Mouse (Mus musculus): ENCODE data around the gene Kptn.

Gene Kptn

GRCm38 (mm10) chr7:16120262-16120600 is 536 bp downstream of the Kptn start:
- no peak for DNase-seq (ENCODE audit: low read depth, low spot score)

DNA sequence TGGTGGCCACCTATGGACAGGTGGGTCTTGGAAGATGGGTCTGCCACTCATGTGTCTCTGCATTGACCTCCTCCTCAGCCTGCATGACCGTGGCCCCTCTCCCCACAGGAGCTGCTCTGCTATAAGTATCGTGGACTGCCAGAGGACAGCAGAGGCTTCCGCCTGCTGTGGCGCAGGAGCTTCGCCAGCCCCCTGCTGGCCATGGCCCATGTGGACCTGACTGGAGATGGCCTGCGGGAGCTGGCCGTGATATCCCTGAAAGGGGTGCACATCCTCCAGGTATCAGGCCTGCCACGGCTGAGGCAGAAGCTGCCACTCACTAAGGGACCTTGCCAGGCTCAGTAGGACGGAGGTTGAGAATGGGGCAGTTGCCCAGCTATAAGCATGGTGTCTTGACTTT is 6.1 kb downstream of the Kptn start:
- no peak for DNase-seq (ENCODE audit: low read depth, low spot score)

- no peak for DNase-seq (ENCODE audit: low read depth, low spot score)
Measured at GRCm38 (mm10) chr7:16128344-16128743, 8.6 kb downstream of the Kptn start.

- no peak for DNase-seq (ENCODE audit: low read depth, low spot score)
Measured at GRCm38 (mm10) chr7:16128899-16129298, 9.2 kb downstream of the Kptn start.

GRCm38 (mm10) chr7:16129421-16129845 is 9.7 kb downstream of the Kptn start, which contains the start of gene Slc8a2:
Gene Slc8a2, plus strand, starts transcription at chr7:16129826.
- peak; percentile 95 for DNase-seq (ENCODE audit: low read depth, low spot score)

DNA sequence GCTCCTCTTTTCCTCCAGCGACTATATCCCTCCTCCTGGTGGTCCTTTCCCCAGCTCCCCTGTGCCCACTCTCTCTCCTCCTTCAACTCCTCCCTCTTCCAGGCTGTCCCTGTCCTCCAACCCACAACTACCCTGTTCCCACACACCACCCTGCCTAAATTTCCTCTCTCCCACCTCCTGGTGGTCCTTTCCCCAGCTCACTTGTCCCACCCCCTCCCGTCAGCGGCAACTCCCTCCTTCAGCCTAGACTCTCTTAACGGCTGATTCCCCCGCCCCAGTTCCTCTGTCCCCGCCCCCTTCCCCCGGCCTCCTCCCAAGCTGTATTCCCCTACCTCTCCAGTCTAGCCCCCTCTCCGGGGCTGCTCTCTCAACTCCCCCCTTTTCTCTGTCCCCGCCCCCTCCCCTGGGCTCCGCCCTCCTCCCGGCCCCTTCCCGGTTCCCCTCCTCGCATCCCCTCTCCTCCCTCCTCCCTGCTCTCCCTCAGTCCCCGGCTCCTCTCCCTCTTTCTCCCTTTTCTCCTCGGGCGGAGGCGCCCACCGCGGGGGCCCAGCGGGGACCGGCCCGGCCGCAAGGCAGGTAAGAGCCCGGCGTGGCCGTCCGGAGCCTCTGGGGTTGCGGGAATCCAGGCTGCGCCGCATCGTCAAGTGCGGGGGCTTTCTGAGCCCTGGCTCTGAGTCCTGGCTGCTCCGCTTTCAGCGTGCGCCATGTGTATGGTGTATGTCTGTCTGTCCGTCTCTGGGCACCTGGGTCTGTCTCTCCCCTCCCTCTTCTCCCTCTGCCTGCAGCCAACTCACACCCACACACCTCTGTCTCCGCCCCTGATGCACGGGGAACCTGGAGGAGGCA is 10.4 kb downstream of the Kptn start:
- peak; percentile 90 for DNase-seq (ENCODE audit: low read depth, low spot score)

GRCm38 (mm10) chr7:16130956-16131634 is 11.4 kb downstream of the Kptn start:
- no peak for DNase-seq (ENCODE audit: low read depth, low spot score)

DNA sequence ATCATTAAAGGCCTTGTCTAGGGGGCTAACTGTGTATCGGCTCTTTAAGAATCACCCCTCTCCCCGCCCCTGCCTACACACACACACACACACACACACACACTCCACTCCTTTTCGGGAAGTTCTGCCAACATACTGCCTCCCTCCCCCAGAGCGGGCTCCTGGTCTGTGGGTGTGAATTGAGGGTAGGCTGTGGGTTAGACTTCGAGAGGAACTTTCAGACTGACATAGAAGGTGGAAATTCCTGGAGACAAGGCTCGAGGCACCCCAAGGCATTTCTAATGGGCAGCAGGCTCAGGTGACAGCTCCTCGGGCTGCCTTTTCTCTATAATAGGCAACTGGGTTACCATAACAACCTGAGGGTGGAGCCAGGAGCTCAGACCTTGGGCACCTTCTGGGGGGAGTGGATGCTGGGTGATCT is 12.5 kb downstream of the Kptn start:
- peak; percentile 35 for DNase-seq (ENCODE audit: low read depth, low spot score)

DNA sequence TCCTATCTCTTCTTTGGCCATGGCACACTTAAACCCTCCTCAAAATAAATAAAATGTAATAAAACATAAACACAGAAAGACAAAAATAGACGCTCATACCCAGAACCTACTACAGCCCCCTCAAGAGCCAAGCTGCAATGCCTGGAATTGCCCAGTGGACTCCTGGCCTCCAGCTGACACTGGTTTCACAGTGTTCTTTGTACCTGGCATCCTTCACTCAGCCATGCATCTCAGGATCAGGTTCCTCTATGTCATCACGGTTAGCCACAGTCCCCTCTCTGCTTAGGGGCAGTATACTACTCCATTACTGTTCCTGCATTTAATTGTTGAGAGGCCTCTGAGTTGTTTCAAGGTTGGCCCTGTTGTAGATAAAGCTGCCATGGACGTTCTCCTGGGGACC is 13.2 kb downstream of the Kptn start:
- no peak for DNase-seq (ENCODE audit: low read depth, low spot score)

DNA sequence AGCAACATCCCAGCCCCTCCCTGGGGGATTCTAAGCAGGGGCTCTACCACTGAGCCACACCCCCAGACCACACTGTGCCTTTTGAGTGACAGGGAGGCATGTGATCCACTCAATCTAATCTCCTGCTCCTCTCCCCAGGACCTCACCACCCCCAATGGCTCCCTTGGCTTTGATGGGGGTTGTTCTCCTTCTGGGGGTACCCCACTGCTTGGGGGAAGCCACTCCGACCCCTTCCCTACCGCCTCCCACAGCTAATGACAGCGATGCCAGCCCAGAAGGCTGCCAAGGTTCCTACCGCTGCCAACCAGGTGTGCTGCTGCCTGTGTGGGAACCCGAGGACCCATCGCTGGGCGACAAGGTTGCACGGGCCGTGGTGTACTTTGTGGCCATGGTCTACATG is 14.0 kb downstream of the Kptn start:
- no peak for DNase-seq (ENCODE audit: low read depth, low spot score)

DNA sequence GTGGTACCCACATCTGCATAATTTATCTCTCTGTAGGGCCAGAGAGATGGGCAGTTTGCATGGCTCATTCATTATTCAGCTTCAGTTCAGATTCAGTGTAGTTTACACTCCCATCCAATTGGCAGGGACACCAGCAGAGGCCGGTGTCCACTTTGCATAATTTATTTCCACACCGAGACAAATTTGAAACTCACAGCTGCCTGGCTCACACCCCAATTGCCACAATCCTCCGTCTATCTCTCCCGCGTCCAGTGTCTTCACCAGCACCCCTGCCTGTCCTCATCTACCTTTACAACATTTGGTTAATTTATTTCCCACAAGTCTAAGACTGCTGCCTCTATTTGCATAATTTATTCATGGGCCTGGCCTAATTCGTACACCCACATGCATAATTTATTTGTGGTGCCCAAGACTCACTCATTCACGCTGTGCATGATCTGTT is 15.3 kb downstream of the Kptn start:
- no peak for DNase-seq (ENCODE audit: low read depth, low spot score)

- no peak for DNase-seq (ENCODE audit: low read depth, low spot score)
Measured at GRCm38 (mm10) chr7:16146489-16147410, 27.1 kb downstream of the Kptn start.

DNA sequence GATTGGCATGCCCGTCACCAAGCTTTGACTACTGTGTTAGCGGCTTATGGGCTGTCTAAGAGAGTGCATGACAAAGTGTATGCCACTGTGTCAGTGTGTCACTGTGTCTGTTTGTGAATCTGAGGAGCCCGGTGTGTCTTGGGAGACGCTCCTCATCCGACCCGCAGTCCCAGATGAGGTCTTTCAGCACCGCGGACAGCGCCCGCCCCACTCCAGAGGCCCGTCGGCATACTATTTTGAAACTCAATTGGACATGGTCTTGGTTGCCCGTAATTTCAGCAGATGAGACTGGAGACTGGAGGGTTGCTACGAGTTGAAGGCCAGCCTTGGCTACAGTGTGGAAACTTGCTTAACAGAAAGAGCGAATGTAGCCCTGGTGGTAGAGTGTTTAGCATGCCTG is 27.9 kb downstream of the Kptn start:
- DNase-seq (ENCODE audit: low read depth, low spot score): peak; percentile 68

DNA sequence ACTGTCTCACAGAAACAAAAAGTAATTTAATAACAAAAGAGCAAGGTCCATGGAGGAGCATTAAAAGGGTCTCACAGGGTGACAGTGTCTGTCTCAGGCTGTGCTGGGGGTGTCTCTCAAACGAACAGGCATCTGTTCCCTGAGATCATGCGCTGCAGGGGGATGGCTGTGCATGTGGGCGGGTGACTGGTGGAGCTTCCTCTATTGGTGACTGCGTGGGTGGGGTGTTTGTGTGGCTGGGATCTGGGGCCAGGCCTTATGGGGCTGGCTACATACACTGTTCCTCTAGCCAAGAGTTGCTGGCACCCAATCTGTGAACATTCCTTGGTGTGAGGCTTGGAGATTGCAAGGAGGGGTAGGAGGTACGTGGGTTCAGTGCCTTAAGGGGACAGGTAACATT is 29.5 kb downstream of the Kptn start:
- no peak for DNase-seq (ENCODE audit: low read depth, low spot score)

DNA sequence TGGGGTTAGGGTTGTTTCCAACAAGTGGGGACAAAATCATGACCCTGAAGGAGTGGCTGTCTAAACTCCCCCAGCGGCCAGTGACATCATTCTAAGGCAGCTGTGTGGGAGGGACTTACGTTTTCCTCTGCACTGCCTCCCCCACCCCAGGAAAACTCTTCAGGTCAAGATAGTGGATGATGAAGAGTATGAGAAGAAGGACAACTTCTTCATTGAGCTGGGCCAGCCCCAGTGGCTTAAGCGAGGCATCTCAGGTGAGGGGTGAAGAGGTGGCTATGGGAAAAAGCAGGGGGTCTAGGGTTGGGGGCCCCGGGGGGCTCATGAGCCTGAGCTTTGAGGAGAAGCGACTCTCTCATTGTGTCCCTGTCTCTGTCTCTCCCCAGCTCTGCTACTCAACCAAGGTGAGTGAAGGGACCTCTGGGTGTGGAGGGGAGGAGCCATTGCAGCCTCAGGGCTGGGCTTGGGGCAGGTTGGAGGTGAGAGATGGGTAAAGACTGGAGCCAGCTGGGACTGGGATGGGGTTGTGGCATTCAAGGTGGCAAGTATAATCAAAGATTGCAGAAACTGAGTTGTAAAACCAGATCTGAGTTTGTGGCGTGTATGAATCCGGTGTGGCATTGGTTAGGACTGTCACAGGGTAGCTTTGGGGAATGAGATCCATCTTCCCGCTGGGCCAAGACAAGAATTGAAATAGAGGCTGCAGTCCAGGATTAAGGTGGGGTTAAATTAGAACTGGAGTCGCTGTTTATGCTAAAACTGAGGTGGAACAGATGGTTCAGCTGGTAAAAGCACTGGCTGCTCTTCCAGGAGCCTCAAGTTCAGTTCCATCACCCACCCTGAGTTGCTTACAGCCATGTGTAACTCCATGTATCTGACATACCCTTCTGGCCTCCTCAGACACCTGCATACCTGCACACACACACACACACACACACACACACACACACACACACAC is 30.8 kb downstream of the Kptn start:
- no peak for DNase-seq (ENCODE audit: low read depth, low spot score)

DNA sequence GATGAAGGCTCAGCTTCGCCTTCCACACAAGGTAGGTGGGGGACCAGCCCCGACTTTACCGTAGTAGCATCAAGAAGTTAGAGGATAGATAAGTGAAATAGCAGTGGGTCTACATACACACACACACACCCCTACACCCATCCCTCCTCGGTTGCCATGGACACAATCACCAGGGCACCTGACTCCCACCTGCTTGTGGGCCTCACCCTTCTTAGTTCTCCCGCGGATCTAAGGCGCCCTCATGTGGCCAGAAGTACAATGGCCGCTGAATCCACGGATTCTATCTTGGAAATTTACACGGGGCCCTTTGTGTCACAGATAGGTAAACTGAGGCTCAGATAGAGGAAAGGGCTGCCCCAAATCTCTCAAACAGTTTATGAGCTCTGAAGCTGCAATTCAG is 33.8 kb downstream of the Kptn start:
- DNase-seq (ENCODE audit: low read depth, low spot score): peak; percentile 71

- no peak for DNase-seq (ENCODE audit: low read depth, low spot score)
Measured at GRCm38 (mm10) chr7:16155132-16155872, 35.6 kb downstream of the Kptn start.

DNA sequence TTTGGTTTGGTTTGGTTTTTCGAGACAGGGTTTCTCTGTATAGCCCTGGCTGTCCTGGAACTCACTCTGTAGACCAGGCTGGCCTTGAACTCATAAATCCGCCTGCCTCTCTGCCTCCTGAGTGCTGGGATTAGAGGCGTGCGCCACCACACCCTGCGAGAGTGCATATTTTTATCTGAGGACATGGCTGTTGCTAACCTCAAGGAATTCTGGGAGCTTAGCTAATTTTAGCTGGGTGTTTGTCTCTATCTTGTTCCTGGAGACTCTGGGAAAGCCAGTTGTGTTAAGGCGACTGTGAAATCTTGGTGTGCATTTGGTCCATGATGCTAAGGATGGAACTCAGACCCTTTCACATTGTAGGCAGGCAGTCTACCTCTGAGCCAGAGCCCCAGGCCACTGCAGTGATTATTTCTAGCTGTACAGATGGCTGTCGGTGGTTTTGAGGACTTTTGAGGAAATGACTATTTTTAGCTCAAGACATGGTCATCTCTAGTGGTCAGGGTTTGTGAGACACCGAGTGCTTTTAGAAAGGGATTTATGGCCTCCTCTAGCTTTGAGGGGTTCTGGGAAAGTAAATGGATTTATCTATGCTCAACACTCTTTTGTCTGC is 36.5 kb downstream of the Kptn start:
- no peak for DNase-seq (ENCODE audit: low read depth, low spot score)

DNA sequence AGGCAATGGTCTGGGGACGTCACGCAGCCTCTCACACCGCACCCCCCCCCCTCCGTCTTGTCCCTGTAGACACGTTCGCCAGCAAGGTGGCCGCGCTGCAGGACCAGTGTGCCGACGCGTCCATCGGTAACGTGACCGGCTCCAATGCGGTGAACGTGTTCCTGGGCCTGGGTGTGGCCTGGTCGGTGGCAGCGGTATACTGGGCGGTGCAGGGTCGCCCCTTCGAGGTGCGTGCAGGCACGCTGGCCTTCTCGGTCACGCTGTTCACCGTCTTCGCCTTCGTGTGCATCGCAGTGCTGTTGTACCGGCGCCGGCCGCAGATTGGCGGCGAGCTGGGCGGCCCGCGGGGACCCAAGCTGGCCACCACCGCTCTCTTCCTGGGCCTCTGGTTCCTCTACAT is 39.0 kb downstream of the Kptn start:
- DNase-seq (ENCODE audit: low read depth, low spot score): peak; percentile 11

DNA sequence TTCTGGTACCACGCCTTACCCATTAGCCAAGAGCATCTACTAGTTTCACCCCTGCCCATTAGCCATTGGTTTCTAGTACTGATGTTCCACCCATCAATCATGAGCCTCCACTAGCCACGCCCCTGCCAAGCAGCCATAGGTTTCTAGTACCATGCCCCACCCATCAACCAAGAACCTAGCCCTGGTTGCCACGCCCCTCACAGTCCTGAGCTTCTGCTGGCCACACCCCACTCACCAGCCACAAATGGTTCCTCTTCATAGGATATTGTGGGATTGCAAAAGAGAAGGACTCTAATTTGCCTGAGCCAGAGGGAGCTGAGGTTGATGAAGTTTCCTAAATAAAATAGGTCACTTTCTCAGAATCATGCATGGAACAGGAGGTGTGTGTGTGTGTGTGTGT is 41.0 kb downstream of the Kptn start:
- DNase-seq (ENCODE audit: low read depth, low spot score): peak; percentile 93

All from ZHBTc4 (cell line).